Mouse (Mus musculus): ENCODE measurements around the gene Ctxn2. TPM values are rescaled to one million over a fixed set of nuclear protein-coding genes. Genes with fewer than 3 reads are reported as not detected.
A peak's percentile ranks its signal among the peaks of the same experiment; 100 is the strongest.

Ctxn2 gene
- polyA plus RNA-seq, 1 experiment from 2014 or later, result not detected

GRCm38 (mm10) chr2:125123477-125123852 lies 13.0 kb upstream of the Ctxn2 start, which contains the start of gene Myef2:
Gene Myef2, minus strand, starts transcription at chr2:125123661.
- peaks cover 22% of the 10 kb centered on the region for H3K4me1 ChIP-seq (ENCODE audit: control insufficient read depth, insufficient read depth, low read length)

GRCm38 (mm10) chr2:125125824-125126223 lies 10.7 kb upstream of the Ctxn2 start:
- no peaks in the 10 kb centered on the region for H3K36me3 ChIP-seq (ENCODE audit: control insufficient read depth, insufficient read depth)
- no peak overlapping the region for H3K4me3 ChIP-seq (ENCODE audit: low read length)
- H3K4me1 ChIP-seq (ENCODE audit: control insufficient read depth, insufficient read depth, low read length), result peaks cover 13% of the 10 kb centered on the region
- no peaks in the 10 kb centered on the region for H3K27me3 ChIP-seq (ENCODE audit: control insufficient read depth, insufficient read depth, low read length)
- no peak for ATAC-seq (replicated peaks; ENCODE audit: extremely low read depth, insufficient read depth, low FRiP score)
- H3K4me2 ChIP-seq (ENCODE audit: low read depth, low read length), result no peak overlapping the region
- WGBS, result 25% methylated on average over 4 of the region's 4 CpGs
- H3K9me3 ChIP-seq (replicated peaks; ENCODE audit: control insufficient read depth, low read length), result no peaks in the 10 kb centered on the region
- no peak overlapping the region for H3K27ac ChIP-seq (ENCODE audit: low read length)
- no peak overlapping the region for H3K9ac ChIP-seq (ENCODE audit: low read length)

More at GRCm38 (mm10) chr2:125123477-125123852, 13.0 kb upstream of the Ctxn2 start, which contains the start of gene Myef2:
- no peaks in the 10 kb centered on the region for H3K9me3 ChIP-seq (replicated peaks; ENCODE audit: control insufficient read depth, low read length)
- H3K27me3 ChIP-seq (ENCODE audit: control insufficient read depth, insufficient read depth, low read length), result no peaks in the 10 kb centered on the region
- WGBS, result under 1% methylated on average over 41 of the region's 48 CpGs
- peak within 1 kb of the TSS; percentile 74 for H3K27ac ChIP-seq (ENCODE audit: low read length)
- peak within 1 kb of the TSS; percentile 86 for H3K4me2 ChIP-seq (ENCODE audit: low read depth, low read length)
- H3K4me3 ChIP-seq (ENCODE audit: low read length), result peak within 1 kb of the TSS; percentile 73
- ATAC-seq (replicated peaks; ENCODE audit: extremely low read depth, insufficient read depth, low FRiP score), result peak; percentile 86
- H3K36me3 ChIP-seq (ENCODE audit: control insufficient read depth, insufficient read depth), result no peaks in the 10 kb centered on the region
- H3K9ac ChIP-seq (ENCODE audit: low read length), result peak within 1 kb of the TSS; percentile 89

GRCm38 (mm10) chr2:125126792-125127191 lies 9.7 kb upstream of the Ctxn2 start:
- no peak overlapping the region for H3K27ac ChIP-seq (ENCODE audit: low read length)
- no peaks in the 10 kb centered on the region for H3K27me3 ChIP-seq (ENCODE audit: control insufficient read depth, insufficient read depth, low read length)
- no peak overlapping the region for H3K9ac ChIP-seq (ENCODE audit: low read length)
- no peaks in the 10 kb centered on the region for H3K36me3 ChIP-seq (ENCODE audit: control insufficient read depth, insufficient read depth)
- no peak overlapping the region for H3K4me2 ChIP-seq (ENCODE audit: low read depth, low read length)
- no peak for ATAC-seq (replicated peaks; ENCODE audit: extremely low read depth, insufficient read depth, low FRiP score)
- peaks cover 6% of the 10 kb centered on the region for H3K4me1 ChIP-seq (ENCODE audit: control insufficient read depth, insufficient read depth, low read length)
- no peaks in the 10 kb centered on the region for H3K9me3 ChIP-seq (replicated peaks; ENCODE audit: control insufficient read depth, low read length)
- WGBS, result 41% methylated on average over 3 of the region's 3 CpGs
- no peak overlapping the region for H3K4me3 ChIP-seq (ENCODE audit: low read length)

GRCm38 (mm10) chr2:125134113-125134512 lies 2.4 kb upstream of the Ctxn2 start:
- WGBS, result 39% methylated on average over 4 of the region's 4 CpGs
- no peak for ATAC-seq (replicated peaks; ENCODE audit: extremely low read depth, insufficient read depth, low FRiP score)

GRCm38 (mm10) chr2:125136846-125137245 lies 354 bp downstream of the Ctxn2 start:
- Histone ChIP-seq H3K36me3 (ENCODE audit: control insufficient read depth, insufficient read depth) (no peaks in the 10 kb centered on the region), H3K27me3 (ENCODE audit: control insufficient read depth, insufficient read depth, low read length) (no peaks in the 10 kb centered on the region; the same call in 1 of the 2 replicates), H3K4me3 (ENCODE audit: low read length) (no peak overlapping the region; the same call in 1 of the 2 replicates), H3K9ac (ENCODE audit: low read length) (no peak overlapping the region), H3K4me2 (ENCODE audit: low read depth, low read length) (peak overlapping the region; percentile 89), H3K9me3 (replicated peaks; ENCODE audit: control insufficient read depth, low read length) (no peaks in the 10 kb centered on the region), H3K27ac (ENCODE audit: low read length) (no peak overlapping the region), H3K4me1 (ENCODE audit: control insufficient read depth, insufficient read depth, low read length) (peaks cover 7% of the 10 kb centered on the region; the same call in 1 of the 2 replicates)
- ATAC-seq (replicated peaks; ENCODE audit: extremely low read depth, insufficient read depth, low FRiP score), result no peak
- 26% methylated on average over 7 of the region's 7 CpGs for WGBS

More at GRCm38 (mm10) chr2:125134113-125134512, 2.4 kb upstream of the Ctxn2 start:
- no peak overlapping the region for H3K27ac ChIP-seq (ENCODE audit: low read length)
- H3K9ac ChIP-seq (ENCODE audit: low read length), result no peak overlapping the region
- H3K36me3 ChIP-seq (ENCODE audit: control insufficient read depth, insufficient read depth), result no peaks in the 10 kb centered on the region
- no peaks in the 10 kb centered on the region; the same call in 1 of the 2 replicates for H3K27me3 ChIP-seq (ENCODE audit: control insufficient read depth, insufficient read depth, low read length)
- no peak overlapping the region for H3K4me2 ChIP-seq (ENCODE audit: low read depth, low read length)
- H3K4me3 ChIP-seq (ENCODE audit: low read length), result no peak overlapping the region
- H3K9me3 ChIP-seq (replicated peaks; ENCODE audit: control insufficient read depth, low read length), result no peaks in the 10 kb centered on the region
- peaks cover 7% of the 10 kb centered on the region; the same call in 1 of the 2 replicates for H3K4me1 ChIP-seq (ENCODE audit: control insufficient read depth, insufficient read depth, low read length)

- no peaks in the 10 kb centered on the region for H3K36me3 ChIP-seq (ENCODE audit: control insufficient read depth, insufficient read depth)
- H3K9me3 ChIP-seq (replicated peaks; ENCODE audit: control insufficient read depth, low read length), result no peaks in the 10 kb centered on the region
- H3K4me2 ChIP-seq (ENCODE audit: low read depth, low read length), result no peak overlapping the region
- no peaks in the 10 kb centered on the region for H3K4me1 ChIP-seq (ENCODE audit: control insufficient read depth, insufficient read depth, low read length)
- no peak overlapping the region for H3K27ac ChIP-seq (ENCODE audit: low read length)
- no peaks in the 10 kb centered on the region for H3K27me3 ChIP-seq (ENCODE audit: control insufficient read depth, insufficient read depth, low read length)
- H3K4me3 ChIP-seq (ENCODE audit: low read length), result no peak overlapping the region
- no peak overlapping the region for H3K9ac ChIP-seq (ENCODE audit: low read length)
- no peak for ATAC-seq (replicated peaks; ENCODE audit: extremely low read depth, insufficient read depth, low FRiP score)
Measured at GRCm38 (mm10) chr2:125142336-125142735, 5.8 kb downstream of the Ctxn2 start.

- Histone ChIP-seq H3K4me3 (ENCODE audit: low read length) (no peak within 1 kb of the TSS), H3K27me3 (ENCODE audit: control insufficient read depth, insufficient read depth, low read length) (no peaks in the 10 kb centered on the region), H3K4me2 (ENCODE audit: low read depth, low read length) (no peak within 1 kb of the TSS), H3K9me3 (replicated peaks; ENCODE audit: control insufficient read depth, low read length) (no peaks in the 10 kb centered on the region), H3K4me1 (ENCODE audit: control insufficient read depth, insufficient read depth, low read length) (no peaks in the 10 kb centered on the region), H3K9ac (ENCODE audit: low read length) (no peak within 1 kb of the TSS), H3K36me3 (ENCODE audit: control insufficient read depth, insufficient read depth) (no peaks in the 10 kb centered on the region), H3K27ac (ENCODE audit: low read length) (no peak within 1 kb of the TSS)
- ATAC-seq (replicated peaks; ENCODE audit: extremely low read depth, insufficient read depth, low FRiP score), result no peak
- 87% methylated on average over 6 of the region's 6 CpGs for WGBS
Measured at GRCm38 (mm10) chr2:125152388-125152787, 15.9 kb downstream of the Ctxn2 start, which contains the start of gene Slc12a1. Gene Slc12a1, plus strand, starts transcription at chr2:125152505.

- no peak for ATAC-seq (replicated peaks; ENCODE audit: extremely low read depth, insufficient read depth, low FRiP score)
- Histone ChIP-seq H3K4me3 (ENCODE audit: low read length) (no peak overlapping the region), H3K4me1 (ENCODE audit: control insufficient read depth, insufficient read depth, low read length) (no peaks in the 10 kb centered on the region), H3K9ac (ENCODE audit: low read length) (no peak overlapping the region), H3K27me3 (ENCODE audit: control insufficient read depth, insufficient read depth, low read length) (no peaks in the 10 kb centered on the region), H3K27ac (ENCODE audit: low read length) (no peak overlapping the region), H3K9me3 (replicated peaks; ENCODE audit: control insufficient read depth, low read length) (no peaks in the 10 kb centered on the region), H3K4me2 (ENCODE audit: low read depth, low read length) (no peak overlapping the region), H3K36me3 (ENCODE audit: control insufficient read depth, insufficient read depth) (no peaks in the 10 kb centered on the region)
- 79% methylated on average over 9 of the region's 9 CpGs for WGBS
Measured at GRCm38 (mm10) chr2:125154294-125154693, 17.8 kb downstream of the Ctxn2 start.

GRCm38 (mm10) chr2:125155504-125155903 lies 19.0 kb downstream of the Ctxn2 start:
- Histone ChIP-seq H3K4me3 (ENCODE audit: low read length) (no peak overlapping the region), H3K4me1 (ENCODE audit: control insufficient read depth, insufficient read depth, low read length) (no peaks in the 10 kb centered on the region), H3K27me3 (ENCODE audit: control insufficient read depth, insufficient read depth, low read length) (no peaks in the 10 kb centered on the region), H3K4me2 (ENCODE audit: low read depth, low read length) (no peak overlapping the region), H3K9ac (ENCODE audit: low read length) (no peak overlapping the region), H3K27ac (ENCODE audit: low read length) (no peak overlapping the region), H3K9me3 (replicated peaks; ENCODE audit: control insufficient read depth, low read length) (no peaks in the 10 kb centered on the region), H3K36me3 (ENCODE audit: control insufficient read depth, insufficient read depth) (no peaks in the 10 kb centered on the region)
- no peak for ATAC-seq (replicated peaks; ENCODE audit: extremely low read depth, insufficient read depth, low FRiP score)
- 22% methylated on average over 2 of the region's 2 CpGs for WGBS

Measured in heart, embryonic 16.5 days (tissue).